7 mouse cellular contexts compared by ENCODE assay signal in genomic region chr6:125009129-125009180, GRCm38 (mm10). TPM values are rescaled to one million over a fixed set of nuclear protein-coding genes. Genes with fewer than 3 reads are reported as not detected.
DNase-seq lines count a peak whose midpoint lies in the region; ATAC-seq and TF ChIP-seq lines count a peak whose summit lies in the region.

Gene Zfp384 (plus strand): TSS chr6:125009145.

- no peak for ATAC-seq in Patski
- ATAC-seq in hindbrain, postnatal 0 days = no peak

- in situ Hi-C loops in Patski (cut with MboI; ENCODE audit: low pct_unique_long_range_greater_than_20kb) = no loop called here

- H3K4me2 ChIP-seq in hindbrain, postnatal 0 days (ENCODE audit: low read depth, low read length) = peak within 1 kb of the TSS; percentile 84

- DNase-seq in Patski (ENCODE audit: low read depth, low spot score) = no peak
- no peak for DNase-seq in gastrocnemius, adult 2 months
- no peak for DNase-seq in hindbrain, postnatal 0 days (ENCODE audit: low spot score)
- DNase-seq in right cerebral cortex, adult 2 months (ENCODE audit: low spot score in 2 of 2) = no peak
- no peak for DNase-seq in ovary, postnatal 10 days (ENCODE audit: low spot score)

- H3K27me3 ChIP-seq in ES-Bruce4 (ENCODE audit: control insufficient read depth, insufficient read depth, low read length, poor library complexity, severe bottlenecking) = no peaks in the 10 kb centered on the region
- H3K27me3 ChIP-seq in Patski = no peaks in the 10 kb centered on the region
- no peaks in the 10 kb centered on the region for H3K27me3 ChIP-seq in hindbrain, postnatal 0 days (ENCODE audit: insufficient read depth, low read length)
- H3K27me3 ChIP-seq in megakaryocyte, embryonic 14.5 days (replicated peaks) = peaks cover 4% of the 10 kb centered on the region

- H3K27ac ChIP-seq in ES-Bruce4 (ENCODE audit: insufficient read depth, low read length) = peak within 1 kb of the TSS; percentile 84
- H3K27ac ChIP-seq in gastrocnemius, adult 2 months = peak within 1 kb of the TSS; percentile 97
- H3K27ac ChIP-seq in hindbrain, postnatal 0 days = peak within 1 kb of the TSS; percentile 98

- TF ChIP-seq POLR2A in ES-Bruce4 (IDR thresholded peaks at IDR 0.05; ENCODE audit: insufficient read depth, low read length) = no peak

- peak within 1 kb of the TSS; percentile 86 for H3K4me3 ChIP-seq in ES-Bruce4 (ENCODE audit: low read depth, low read length)
- H3K4me3 ChIP-seq in gastrocnemius, adult 2 months = peak within 1 kb of the TSS; percentile 95
- peak within 1 kb of the TSS; percentile 79 for H3K4me3 ChIP-seq in hindbrain, postnatal 0 days (ENCODE audit: low read length)
- H3K4me3 ChIP-seq in megakaryocyte, embryonic 14.5 days (replicated peaks) = peak within 1 kb of the TSS; percentile 96

- 0% methylated on average over 3 of the region's 3 CpGs for WGBS in hindbrain, postnatal 0 days

- peaks cover 6% of the 10 kb centered on the region for H3K36me3 ChIP-seq in ES-Bruce4 (ENCODE audit: control insufficient read depth, insufficient read depth, low read length, poor library complexity, severe bottlenecking)
- peaks cover 13% of the 10 kb centered on the region; the same call in 1 of the 2 replicates for H3K36me3 ChIP-seq in hindbrain, postnatal 0 days (ENCODE audit: insufficient read depth, low read length)
- H3K36me3 ChIP-seq in megakaryocyte, embryonic 14.5 days (replicated peaks; ENCODE audit: low read length) = peaks cover 34% of the 10 kb centered on the region

- CTCF ChIA-PET in Patski (lab: Charles Lee) = no interaction called here

- H3K4me1 ChIP-seq in ES-Bruce4 (ENCODE audit: control insufficient read depth, insufficient read depth, low read length) = peaks cover 5% of the 10 kb centered on the region
- peaks cover 4% of the 10 kb centered on the region; the same call in 1 of the 2 replicates for H3K4me1 ChIP-seq in hindbrain, postnatal 0 days (ENCODE audit: insufficient read depth, low read length)
- peaks cover 65% of the 10 kb centered on the region for H3K4me1 ChIP-seq in megakaryocyte, embryonic 14.5 days

- TF ChIP-seq CTCF in ES-Bruce4 (IDR thresholded peaks at IDR 0.05; ENCODE audit: low read depth, low read length) = no peak
- TF ChIP-seq CTCF in Patski (IDR thresholded peaks at IDR 0.05) = no peak
- no peak for TF ChIP-seq CTCF in gastrocnemius, adult 2 months (IDR thresholded peaks at IDR 0.05)
- no peak for TF ChIP-seq CTCF in hindbrain, postnatal 0 days (IDR thresholded peaks at IDR 0.05; ENCODE audit: low read depth)

- intact Hi-C loops in gastrocnemius, adult 2 months (cut with DNase I) = loop anchor here (1.0 to 5.0 kb wide), 4 partner anchors 44 to 297 kb away; partner anchors contain the start of genes Cops7a, Emg1 and Phb2

- POLR2A ChIA-PET in Patski (lab: Charles Lee) = interaction anchor here (0.9 to 1.7 kb wide), 2 partner anchors 9 to 30 kb away, joined by 3 to 4 read pairs; no protein-coding TSS in a partner anchor

- peak within 1 kb of the TSS; percentile 98 for H3K9ac ChIP-seq in ES-Bruce4 (ENCODE audit: low read depth, poor library complexity, severe bottlenecking)
- peak within 1 kb of the TSS; percentile 93 for H3K9ac ChIP-seq in hindbrain, postnatal 0 days (replicated peaks; ENCODE audit: low read length)

- H3K9me3 ChIP-seq in ES-Bruce4 (replicated peaks; ENCODE audit: control insufficient read depth, insufficient read depth, low read length, poor library complexity, severe bottlenecking) = no peaks in the 10 kb centered on the region
- H3K9me3 ChIP-seq in hindbrain, postnatal 0 days (ENCODE audit: low read length) = no peaks in the 10 kb centered on the region
- no peaks in the 10 kb centered on the region for H3K9me3 ChIP-seq in megakaryocyte, embryonic 14.5 days

- TF ChIP-seq EP300 in ES-Bruce4 (IDR thresholded peaks at IDR 0.05; ENCODE audit: insufficient read depth, low read depth, low read length) = no peak

RNA-seq across cellular contexts. Expression of gene Zfp384, which starts in this region (rescaled TPM):
- polyA plus RNA-seq in ES-Bruce4 (2011; ENCODE audit: insufficient read depth, insufficient read length, low read depth, missing spikeins) (32.4 and 33.8 TPM in 2 replicates), Patski (2021) (53.0 TPM)
- total RNA-seq in gastrocnemius, adult 2 months (2021) = 10 to 100 TPM; 24.4 to 28.0 TPM
- total RNA-seq in hindbrain, postnatal 0 days (2014; rRNA removed) = 37.3 and 38.6 TPM in 2 replicates
- polyA plus RNA-seq in hindbrain, postnatal 0 days (2015; fragmentation: Nextera tagmentation; extraction: Ambion mirVana) = 10.3 and 11.6 TPM in 2 replicates
- polyA plus RNA-seq in megakaryocyte, embryonic 14.5 days (2012; ENCODE audit: insufficient read depth, low replicate concordance) = 21.5 and 67.6 TPM in 2 replicates
